Mouse (Mus musculus): ENCODE measurements around the gene Plch2.

Plch2 gene

DNA sequence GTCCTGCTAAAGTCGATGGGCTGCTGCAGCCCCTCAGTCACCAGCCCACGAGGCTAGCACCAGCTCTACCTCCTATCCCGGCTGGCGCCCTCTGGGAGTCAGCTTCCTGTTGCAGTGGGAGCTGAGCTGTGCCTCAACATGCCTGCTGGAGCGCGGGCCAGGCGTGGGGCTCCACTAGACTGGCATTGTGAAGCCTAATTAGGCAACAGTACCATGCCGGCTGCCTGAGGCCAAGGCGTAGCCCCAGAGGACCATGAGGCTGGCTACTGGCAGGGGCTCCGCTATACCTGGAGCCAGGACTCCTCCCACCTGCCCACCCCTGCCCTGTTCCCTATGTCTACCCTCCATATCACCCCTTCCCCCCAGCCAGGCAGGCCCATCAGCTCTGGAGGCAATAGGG lies at the start of gene Plch2:
Gene Plch2 (minus strand): TSS at position 61 of the 400 bp plus-strand sequence.
- WGBS = 75% methylated on average over 10 of the region's 10 CpGs

GRCm38 (mm10) chr4:155098572-155098971 lies 42.0 kb upstream of the Plch2 start:
- 91% methylated on average over 4 of the region's 4 CpGs for WGBS

DNA sequence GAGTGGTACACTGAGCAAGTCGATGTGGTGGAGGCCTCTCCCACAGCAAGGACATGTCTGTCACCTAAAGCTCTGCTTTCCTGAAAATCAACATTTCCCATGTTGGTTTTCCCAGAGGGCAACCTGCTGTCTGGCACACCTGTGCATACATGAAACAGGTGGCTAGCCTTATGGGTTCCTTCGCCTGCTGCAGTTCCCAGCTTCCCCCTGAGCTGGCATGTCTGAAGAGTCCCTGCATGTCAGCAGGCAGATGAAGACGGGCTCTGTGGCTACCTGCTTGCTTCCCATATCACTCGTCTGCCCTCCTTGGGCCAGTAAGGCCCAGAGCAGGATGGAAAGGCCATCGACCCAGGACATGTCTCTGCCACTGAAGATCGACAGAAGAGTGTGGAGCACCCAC lies 40.9 kb upstream of the Plch2 start:
- WGBS = 91% methylated on average over 6 of the region's 6 CpGs

- 87% methylated on average over 8 of the region's 8 CpGs for WGBS
Observed at GRCm38 (mm10) chr4:155095967-155096366, 39.4 kb upstream of the Plch2 start.

- 28% methylated on average over 8 of the region's 8 CpGs for WGBS
Observed at GRCm38 (mm10) chr4:155095238-155095900, 38.8 kb upstream of the Plch2 start.

- WGBS = 54% methylated on average over 3 of the region's 3 CpGs
Observed at GRCm38 (mm10) chr4:155094565-155094964, 38.0 kb upstream of the Plch2 start.

DNA sequence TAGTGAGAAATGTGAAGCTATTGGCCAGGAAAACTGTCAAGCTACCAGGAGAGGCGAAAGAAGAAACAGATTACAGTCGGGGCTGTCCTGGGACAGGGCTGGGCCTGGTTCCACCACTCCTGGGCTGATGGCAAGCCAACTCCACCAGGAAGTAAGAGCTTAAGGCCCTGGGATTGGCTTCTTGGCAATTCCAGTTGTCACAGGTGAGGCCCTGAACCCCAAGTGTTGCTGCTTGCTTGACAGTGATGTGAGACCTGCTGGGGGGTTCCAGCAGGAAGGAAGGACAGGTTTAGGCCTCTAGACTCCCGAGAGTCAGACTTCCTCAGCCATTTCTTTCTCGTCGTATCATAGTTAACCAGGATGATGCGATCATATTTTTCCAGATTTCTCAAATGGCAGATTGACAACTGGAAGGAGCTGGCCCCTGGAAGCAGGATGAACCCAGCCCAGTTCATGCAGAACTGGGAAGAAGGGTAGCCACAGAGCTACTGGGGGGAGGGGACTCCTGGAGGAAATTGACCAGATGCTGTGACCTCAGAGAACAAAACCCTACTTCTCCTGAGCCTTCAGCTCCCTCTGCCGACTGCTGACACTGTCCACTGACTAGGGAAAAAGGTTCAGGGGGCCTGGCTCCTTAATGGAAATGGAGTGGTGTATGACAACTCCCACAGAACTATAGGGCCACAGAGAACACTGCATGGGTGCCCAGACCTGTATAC lies 37.0 kb upstream of the Plch2 start:
- WGBS = 84% methylated on average over 7 of the region's 7 CpGs

GRCm38 (mm10) chr4:155092718-155093430 lies 36.3 kb upstream of the Plch2 start:
- 80% methylated on average over 19 of the region's 19 CpGs for WGBS

DNA sequence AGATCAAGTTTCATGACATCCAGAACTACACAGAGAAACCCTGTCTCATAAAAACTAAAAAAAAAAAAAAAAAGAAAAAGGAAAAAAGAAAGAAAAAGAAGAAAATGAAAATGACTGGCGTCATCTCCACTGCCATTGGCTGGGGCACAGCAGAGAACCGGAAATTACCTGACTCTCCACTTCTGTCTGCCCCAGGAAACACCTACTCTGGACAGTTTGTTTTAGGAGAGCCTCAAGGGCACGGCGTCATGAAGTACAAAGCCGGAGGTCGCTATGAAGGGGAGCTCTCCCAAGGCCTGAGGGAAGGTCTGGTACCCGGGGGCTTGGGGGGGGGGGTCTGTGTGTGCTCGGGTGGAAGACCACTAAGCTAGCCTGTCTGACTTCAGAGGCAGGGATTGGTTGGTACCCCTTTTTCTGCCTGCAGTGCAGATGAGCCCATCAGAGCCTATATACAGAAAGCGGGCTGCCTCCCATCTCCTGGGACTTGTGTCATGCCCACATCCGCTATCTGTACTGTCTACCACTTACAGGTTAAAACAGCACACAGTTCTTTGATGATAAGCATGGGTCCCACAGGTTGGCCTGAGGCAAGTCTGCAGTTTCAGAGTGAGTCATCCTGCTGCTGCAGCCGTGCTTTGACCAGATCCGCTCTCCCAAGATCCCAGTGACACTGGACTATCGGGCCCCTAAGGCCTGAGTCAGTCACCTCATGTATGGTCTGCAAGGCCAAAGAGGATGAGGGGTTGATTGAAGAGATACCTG lies 34.3 kb upstream of the Plch2 start:
- WGBS = 91% methylated on average over 13 of the region's 13 CpGs

- WGBS = 96% methylated on average over 4 of the region's 4 CpGs
Observed at GRCm38 (mm10) chr4:155090147-155090546, 33.6 kb upstream of the Plch2 start.

DNA sequence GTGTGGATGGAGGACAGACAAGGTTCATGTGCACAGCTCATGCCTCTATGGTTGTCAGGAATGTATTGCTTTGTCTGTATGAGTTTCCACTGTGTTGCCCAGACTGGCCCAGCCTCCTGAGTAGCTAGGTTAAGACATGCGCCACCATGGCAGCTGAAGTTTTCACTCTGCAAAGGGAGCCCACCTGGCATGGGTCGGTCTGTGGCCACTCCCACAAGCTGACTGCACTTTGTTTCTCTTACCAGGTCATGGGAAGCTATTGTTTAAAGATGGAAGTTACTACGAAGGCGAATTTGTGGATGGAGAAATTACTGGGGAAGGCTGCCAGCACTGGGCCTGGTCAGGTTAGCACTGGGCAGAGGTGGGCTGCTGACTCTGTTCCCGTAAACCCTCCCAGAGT lies 32.7 kb upstream of the Plch2 start:
- 92% methylated on average over 5 of the region's 5 CpGs for WGBS

DNA sequence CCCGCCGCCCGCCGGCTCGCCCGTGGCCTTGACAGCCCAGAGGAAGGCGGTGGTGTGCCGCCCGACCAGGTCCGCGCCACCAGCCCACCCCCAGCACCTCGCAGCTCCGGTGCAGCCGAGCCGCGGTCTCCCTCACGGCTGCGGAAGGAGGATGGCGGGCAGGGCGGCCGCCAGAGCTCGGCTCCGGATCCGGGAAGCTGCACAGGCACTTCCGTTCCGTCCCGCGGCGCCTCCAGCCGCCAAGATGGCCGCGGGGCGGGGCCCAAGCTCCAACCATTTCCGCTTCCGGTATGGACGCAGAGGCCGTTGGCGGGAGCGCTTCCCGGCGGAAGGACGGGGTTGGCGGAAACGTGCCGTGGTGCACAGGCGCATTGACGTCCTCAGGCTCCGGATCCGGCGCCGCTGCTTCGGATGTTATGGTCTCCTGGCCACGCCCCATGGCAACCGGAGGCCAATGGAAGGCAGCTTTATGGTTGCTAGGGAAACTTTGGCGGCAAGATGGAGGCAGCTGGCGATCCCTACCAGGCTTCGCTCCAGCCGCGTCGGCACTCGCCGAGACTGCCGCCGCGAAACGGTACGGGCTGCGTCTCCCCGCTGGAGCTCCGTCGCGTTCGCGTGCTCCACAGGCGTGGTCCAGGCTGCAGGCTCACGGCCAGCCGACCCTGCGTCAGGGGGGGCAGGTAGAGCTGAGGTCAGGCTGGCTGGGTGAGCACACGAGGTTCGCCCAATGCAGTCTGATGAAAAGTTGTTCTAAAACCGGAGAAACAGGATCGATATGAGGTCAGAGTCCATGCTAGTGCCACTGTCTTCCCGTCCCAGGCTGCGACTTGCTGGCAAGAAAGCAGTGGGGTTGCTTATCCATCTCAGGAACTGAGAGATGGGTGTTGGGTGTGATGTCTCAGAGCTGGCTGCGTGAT lies 29.8 kb upstream of the Plch2 start, which contains the start of the genes Rer1 and Morn1:
Gene Rer1 (minus strand): TSS at position 275 of the 917 bp plus-strand sequence.
Gene Morn1 (plus strand): TSS at position 470 of the 917 bp plus-strand sequence.
- under 1% methylated on average over 85 of the region's 85 CpGs for WGBS

- WGBS = 6% methylated on average over 35 of the region's 35 CpGs
Observed at GRCm38 (mm10) chr4:155085206-155086107, 28.9 kb upstream of the Plch2 start.

DNA sequence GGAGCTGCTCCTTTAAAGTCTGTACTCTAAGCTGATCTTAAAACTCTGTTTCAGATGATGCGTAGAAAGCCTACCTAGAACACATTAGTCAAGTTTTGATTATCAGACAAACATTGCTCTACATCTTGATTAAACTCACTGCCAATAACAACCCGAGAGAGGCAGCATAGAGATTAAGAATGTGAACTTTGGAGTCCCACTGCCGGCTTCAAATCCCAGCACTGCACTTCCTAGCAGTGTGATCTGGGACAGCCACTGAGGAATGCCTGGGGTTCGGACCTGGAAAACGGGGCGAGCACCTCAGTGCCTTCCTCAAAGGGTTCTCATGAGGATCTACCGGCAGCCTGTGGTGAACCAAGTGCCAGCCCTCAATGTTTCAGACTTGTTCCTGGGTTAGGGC lies 27.8 kb upstream of the Plch2 start:
- WGBS = 84% methylated on average over 7 of the region's 7 CpGs

- WGBS = 83% methylated on average over 4 of the region's 4 CpGs
Observed at GRCm38 (mm10) chr4:155083553-155083952, 27.0 kb upstream of the Plch2 start.

GRCm38 (mm10) chr4:155079666-155080065 lies 23.1 kb upstream of the Plch2 start:
- WGBS = 88% methylated on average over 6 of the region's 6 CpGs

DNA sequence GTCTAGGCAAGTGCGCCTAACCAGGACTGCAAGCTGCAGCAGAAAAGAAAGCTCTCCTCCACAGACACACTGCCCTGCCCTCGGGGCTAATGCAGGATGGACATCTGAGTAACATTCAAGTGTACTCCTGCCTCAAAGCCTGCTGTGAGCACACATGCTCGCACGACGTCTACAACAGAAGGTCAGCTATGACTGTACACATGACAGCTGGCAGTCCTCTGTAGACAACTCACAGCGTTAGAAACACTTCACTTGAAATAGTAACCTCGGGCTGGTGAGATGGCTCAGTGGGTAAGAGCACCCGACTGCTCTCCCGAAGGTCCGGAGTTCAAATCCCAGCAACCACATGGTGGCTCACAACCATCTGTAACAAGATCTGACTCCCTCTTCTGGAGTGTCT lies 22.2 kb upstream of the Plch2 start:
- 56% methylated on average over 10 of the region's 10 CpGs for WGBS

GRCm38 (mm10) chr4:155076677-155077076 lies 20.1 kb upstream of the Plch2 start:
- WGBS = 56% methylated on average over 9 of the region's 9 CpGs

DNA sequence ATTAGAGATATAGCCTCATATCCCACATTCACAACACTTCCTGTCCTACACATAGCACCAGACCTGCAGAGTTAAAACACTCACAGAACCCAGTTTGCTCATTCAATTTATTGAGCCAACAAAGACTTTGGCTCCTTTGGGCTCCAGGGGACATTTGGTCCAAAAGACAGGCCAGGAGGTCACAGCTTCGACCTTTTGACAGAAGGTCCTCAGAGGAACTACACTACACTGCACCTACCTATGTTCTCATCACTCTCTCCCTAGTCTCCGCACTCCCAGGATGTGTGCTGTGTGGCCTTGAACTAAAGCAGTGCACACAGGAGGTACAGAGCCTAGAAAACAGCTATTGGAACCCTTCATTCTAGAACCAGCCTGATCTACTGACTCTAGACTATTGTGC lies 19.2 kb upstream of the Plch2 start:
- WGBS = 88% methylated on average over 2 of the region's 2 CpGs

GRCm38 (mm10) chr4:155075137-155075536 lies 18.6 kb upstream of the Plch2 start:
- 87% methylated on average over 9 of the region's 9 CpGs for WGBS

All from cerebral cortex, adult 2 months (tissue).